In the genomic region with DNA sequence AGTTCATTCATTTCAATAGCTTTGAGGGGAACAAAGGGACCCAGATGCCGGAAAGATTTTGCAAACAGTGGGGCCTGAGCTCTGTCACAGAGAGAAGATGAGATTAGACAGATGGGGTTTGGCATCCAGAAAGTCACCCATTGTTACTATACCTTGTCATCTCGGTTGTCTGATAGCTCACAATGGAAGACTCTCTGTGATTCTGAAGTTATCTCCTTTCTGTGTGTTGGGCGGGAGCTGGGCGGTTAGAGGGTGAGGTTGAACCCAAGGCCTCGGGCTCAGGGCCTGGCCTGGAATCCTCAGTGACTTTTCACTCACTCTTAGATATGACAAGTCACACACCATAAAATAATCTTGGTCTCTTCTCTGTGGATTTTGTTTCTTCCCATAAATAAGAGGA, we compare ENCODE assay signal across 16 mouse cellular contexts. TPM values are rescaled to one million over a fixed set of nuclear protein-coding genes. Genes with fewer than 3 reads are reported as not detected.
DNase-seq lines count a peak whose midpoint lies in the region; ATAC-seq and TF ChIP-seq lines count a peak whose summit lies in the region.
"Had no signal": no experiment of that assay in that cellular context is flagged by ENCODE, and none has a peak within 500 bp of the region (broad histone marks: within the 10 kb centered on the region; RNA-seq: fewer than 3 reads in every experiment).

No protein-coding gene starts in this region.

- H3K27ac ChIP-seq in heart, embryonic 10.5 days: peak overlapping the region; percentile 75
- H3K27ac ChIP-seq in liver, embryonic 11.5 days (ENCODE audit: low read depth, low read length): peak overlapping the region; percentile 2; the same call in 1 of the 2 replicates
- no peak overlapping the region for H3K27ac ChIP-seq in liver, postnatal 0 days (ENCODE audit: low read depth)
- peak overlapping the region; percentile 40 for H3K27ac ChIP-seq in embryonic facial prominence, embryonic 13.5 days
- H3K27ac ChIP-seq in limb, embryonic 15.5 days: peak overlapping the region; percentile 66
- H3K27ac ChIP-seq: forebrain, embryonic 13.5 days had no signal

- H3K36me3 ChIP-seq in heart, embryonic 10.5 days: peaks cover 79% of the 10 kb centered on the region
- peaks cover 5% of the 10 kb centered on the region for H3K36me3 ChIP-seq in liver, embryonic 11.5 days (ENCODE audit: control insufficient read depth, insufficient read depth, low read length)
- no peaks in the 10 kb centered on the region for H3K36me3 ChIP-seq in liver, postnatal 0 days (replicated peaks; ENCODE audit: insufficient read depth, low read length)
- peaks cover 65% of the 10 kb centered on the region for H3K36me3 ChIP-seq in embryonic facial prominence, embryonic 13.5 days
- peaks cover 36% of the 10 kb centered on the region for H3K36me3 ChIP-seq in limb, embryonic 15.5 days
- H3K36me3 ChIP-seq: G1E had no signal

- peak overlapping the region; percentile 17; the same call in 1 of the 2 replicates for H3K4me3 ChIP-seq in heart, embryonic 10.5 days
- H3K4me3 ChIP-seq in liver, embryonic 11.5 days (ENCODE audit: low read depth, low read length): no peak overlapping the region
- H3K4me3 ChIP-seq in liver, postnatal 0 days (ENCODE audit: low read depth, low read length): no peak overlapping the region
- H3K4me3 ChIP-seq in embryonic facial prominence, embryonic 13.5 days: no peak overlapping the region
- H3K4me3 ChIP-seq in limb, embryonic 15.5 days: no peak overlapping the region
- H3K4me3 ChIP-seq: forebrain, embryonic 13.5 days had no signal

- H3K9ac ChIP-seq in liver, embryonic 11.5 days (ENCODE audit: low read depth, low read length): no peak overlapping the region
- H3K9ac ChIP-seq in liver, postnatal 0 days (replicated peaks): no peak overlapping the region
- H3K9ac ChIP-seq in embryonic facial prominence, embryonic 13.5 days: no peak overlapping the region
- H3K9ac ChIP-seq in limb, embryonic 15.5 days: no peak overlapping the region
- H3K9ac ChIP-seq: forebrain, embryonic 13.5 days had no signal

- 41% methylated on average over 5 of the region's 5 CpGs for WGBS in heart, embryonic 10.5 days
- WGBS in liver, embryonic 11.5 days: 63% methylated on average over 5 of the region's 5 CpGs
- WGBS in liver, postnatal 0 days (ENCODE audit: insufficient replicate concordance): 72% methylated on average over 5 of the region's 5 CpGs
- WGBS in embryonic facial prominence, embryonic 13.5 days: 62% methylated on average over 5 of the region's 5 CpGs
- 66% methylated on average over 5 of the region's 5 CpGs for WGBS in limb, embryonic 15.5 days

- no peak overlapping the region for H3K4me2 ChIP-seq in liver, embryonic 11.5 days
- no peak overlapping the region for H3K4me2 ChIP-seq in liver, postnatal 0 days (ENCODE audit: low read depth, low read length)
- peak overlapping the region; percentile 39; the same call in 1 of the 2 replicates for H3K4me2 ChIP-seq in embryonic facial prominence, embryonic 13.5 days
- no peak overlapping the region for H3K4me2 ChIP-seq in limb, embryonic 15.5 days
- H3K4me2 ChIP-seq: forebrain, embryonic 13.5 days had no signal

- H3K27me3 ChIP-seq in heart, embryonic 10.5 days (ENCODE audit: insufficient read depth, poor library complexity, severe bottlenecking): no peaks in the 10 kb centered on the region
- H3K27me3 ChIP-seq in liver, embryonic 11.5 days (replicated peaks; ENCODE audit: control insufficient read depth, insufficient read depth, low read length): peaks cover 14% of the 10 kb centered on the region
- H3K27me3 ChIP-seq in liver, postnatal 0 days (ENCODE audit: insufficient read depth, low read length): peaks cover 16% of the 10 kb centered on the region
- no peaks in the 10 kb centered on the region for H3K27me3 ChIP-seq in embryonic facial prominence, embryonic 13.5 days
- no peaks in the 10 kb centered on the region for H3K27me3 ChIP-seq in limb, embryonic 15.5 days

- peaks cover 67% of the 10 kb centered on the region for H3K4me1 ChIP-seq in heart, embryonic 10.5 days
- H3K4me1 ChIP-seq in liver, embryonic 11.5 days (replicated peaks; ENCODE audit: control insufficient read depth, insufficient read depth, low read length): peaks cover 6% of the 10 kb centered on the region
- H3K4me1 ChIP-seq in liver, postnatal 0 days (ENCODE audit: insufficient read depth): peaks cover 3% of the 10 kb centered on the region; the same call in 1 of the 2 replicates
- H3K4me1 ChIP-seq in embryonic facial prominence, embryonic 13.5 days: peaks cover 71% of the 10 kb centered on the region
- peaks cover 51% of the 10 kb centered on the region for H3K4me1 ChIP-seq in limb, embryonic 15.5 days

- TF ChIP-seq EP300 in liver, postnatal 0 days (IDR thresholded peaks at IDR 0.05; ENCODE audit: low read depth): no peak

- no peak for DNase-seq in heart, embryonic 10.5 days (ENCODE audit: low spot score)
- DNase-seq in heart, postnatal 4 days: no peak
- no peak for DNase-seq in liver, embryonic 11.5 days (ENCODE audit: low spot score)
- DNase-seq in liver, postnatal 0 days: no peak
- no peak for DNase-seq in spleen, adult 18-20 months
- DNase-seq: cerebellum, adult 11 months; layer of hippocampus, adult 9-11 months; thymus, adult 2 months had no signal

- H3K9me3 ChIP-seq in heart, embryonic 10.5 days: no peaks in the 10 kb centered on the region
- no peaks in the 10 kb centered on the region for H3K9me3 ChIP-seq in liver, embryonic 11.5 days (ENCODE audit: control insufficient read depth, low read length)
- no peaks in the 10 kb centered on the region for H3K9me3 ChIP-seq in liver, postnatal 0 days (ENCODE audit: low read length)
- no peaks in the 10 kb centered on the region for H3K9me3 ChIP-seq in embryonic facial prominence, embryonic 13.5 days
- H3K9me3 ChIP-seq in limb, embryonic 15.5 days: no peaks in the 10 kb centered on the region
- H3K9me3 ChIP-seq: forebrain, embryonic 13.5 days; G1E had no signal

- no peak for ATAC-seq in liver, embryonic 11.5 days (replicated peaks; ENCODE audit: low FRiP score)
- ATAC-seq in liver, postnatal 0 days: no peak
- ATAC-seq in embryonic facial prominence, embryonic 13.5 days (ENCODE audit: insufficient number of reproducible peaks, insufficient read depth, low FRiP score, low TSS enrichment, low read depth): no peak
- ATAC-seq in limb, embryonic 15.5 days (ENCODE audit: insufficient number of reproducible peaks, low FRiP score, low TSS enrichment, low read depth): no peak
- ATAC-seq in megakaryocyte progenitor cell, adult 5-6 weeks (replicated peaks; ENCODE audit: poor library complexity): no peak
- ATAC-seq: forebrain, embryonic 13.5 days had no signal

- no peak for TF ChIP-seq CTCF in liver, postnatal 0 days (IDR thresholded peaks at IDR 0.05; ENCODE audit: low read depth)

RNA-seq across cellular contexts. Expression of a gene that starts 5.7 kb away (rescaled TPM):
- 66.1 and 102 TPM in 2 replicates for polyA plus RNA-seq in heart, embryonic 10.5 days (2016; fragmentation: Nextera tagmentation; extraction: Ambion mirVana)
- 100 to 1,000 TPM; 266 to 279 TPM for total RNA-seq in heart, postnatal 4 days (2021)
- polyA plus RNA-seq in liver, embryonic 11.5 days (2014; fragmentation: Nextera tagmentation; extraction: Ambion mirVana): 16.2 and 17.0 TPM in 2 replicates
- polyA plus RNA-seq in liver, postnatal 0 days (2015; fragmentation: Nextera tagmentation; extraction: Ambion mirVana): 3.1 and 3.3 TPM in 2 replicates
- 61.9 and 85.0 TPM in 2 replicates for polyA plus RNA-seq in embryonic facial prominence, embryonic 13.5 days (2015; fragmentation: Nextera tagmentation; extraction: Ambion mirVana)
- 68.1 and 71.0 TPM in 2 replicates for polyA plus RNA-seq in limb, embryonic 15.5 days (2015; fragmentation: Nextera tagmentation; extraction: Ambion mirVana)
- total RNA-seq in megakaryocyte progenitor cell, adult 5-6 weeks (2015): 0.07 TPM in 1 of 2 replicates, not detected in the other
- not detected in 2 replicates for total RNA-seq in megakaryocyte progenitor cell, adult 5-6 weeks (2017)
- polyA plus RNA-seq: G1E had no signal

RNA-seq across cellular contexts. Expression of a gene that starts 30.2 kb away (rescaled TPM):
- not detected in 2 replicates for polyA plus RNA-seq in heart, embryonic 10.5 days (2016; fragmentation: Nextera tagmentation; extraction: Ambion mirVana)
- not detected for total RNA-seq in heart, postnatal 4 days (2021)
- polyA plus RNA-seq in liver, embryonic 11.5 days (2014; fragmentation: Nextera tagmentation; extraction: Ambion mirVana): not detected in 2 replicates
- not detected in 2 replicates for polyA plus RNA-seq in liver, postnatal 0 days (2015; fragmentation: Nextera tagmentation; extraction: Ambion mirVana)
- not detected in 2 replicates for polyA plus RNA-seq in embryonic facial prominence, embryonic 13.5 days (2015; fragmentation: Nextera tagmentation; extraction: Ambion mirVana)
- not detected in 2 replicates for polyA plus RNA-seq in limb, embryonic 15.5 days (2015; fragmentation: Nextera tagmentation; extraction: Ambion mirVana)
- not detected in 2 replicates for total RNA-seq in megakaryocyte progenitor cell, adult 5-6 weeks (2015)
- not detected in 2 replicates for total RNA-seq in megakaryocyte progenitor cell, adult 5-6 weeks (2017)
- total RNA-seq: adrenal gland, postnatal 4 days; G1E; gastrocnemius, adult 8-10 months; left cerebral cortex, postnatal 25 days had no signal
- polyA plus RNA-seq: forebrain, embryonic 13.5 days; G1E; thymus, adult 2 months had no signal
